Mouse (Mus musculus) cerebellum, postnatal 14 days (tissue): ENCODE data around the gene Tbc1d1.

ENCODE experiments used
- DNase-seq, 2 experiments: peaks; one replicate each; pipeline ENCODE4 v3.0.0; 2021; ENCODE audit warnings: mixed read lengths in 2 of 2

Tbc1d1 gene

DNA sequence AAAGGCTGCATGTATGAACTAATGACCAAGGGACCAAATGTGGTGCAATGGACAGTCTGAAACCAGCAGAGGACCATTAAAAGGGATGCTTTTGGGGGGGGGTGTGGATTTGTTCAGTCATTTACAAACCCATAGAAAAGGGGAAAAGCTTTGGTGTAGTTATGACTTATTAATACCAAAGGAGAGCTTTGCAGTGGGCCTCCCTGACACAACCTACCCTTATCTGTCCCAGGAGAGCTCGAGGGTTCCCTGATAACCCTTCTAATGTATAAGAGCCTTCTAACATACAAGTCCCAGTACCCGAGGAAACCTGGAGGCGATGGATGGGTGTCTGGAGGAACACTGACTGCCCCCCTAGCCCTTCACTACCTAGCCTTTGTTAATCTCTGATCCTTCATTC lies 5.8 kb downstream of the Tbc1d1 start:
- no peak for DNase-seq

DNA sequence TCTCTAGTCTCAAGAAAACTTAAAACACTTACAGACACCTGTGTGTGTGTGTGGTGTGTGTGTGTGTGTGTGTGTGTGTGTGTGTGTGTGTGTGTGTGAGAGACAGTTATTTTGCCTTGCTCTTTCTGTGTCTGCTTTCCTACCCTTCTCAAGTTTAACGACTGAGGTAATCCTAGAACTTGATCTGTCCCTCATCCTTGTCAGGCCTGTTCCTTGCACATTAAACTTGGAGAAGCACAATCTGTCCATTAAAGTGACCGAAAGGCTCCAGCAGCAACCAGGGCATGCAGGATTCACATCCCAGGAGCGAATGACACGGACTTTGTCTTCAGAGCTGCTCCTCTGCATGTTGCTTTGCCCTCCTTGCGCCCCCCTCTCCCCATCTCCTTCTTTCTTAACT lies 6.5 kb downstream of the Tbc1d1 start:
- DNase-seq: no peak

DNA sequence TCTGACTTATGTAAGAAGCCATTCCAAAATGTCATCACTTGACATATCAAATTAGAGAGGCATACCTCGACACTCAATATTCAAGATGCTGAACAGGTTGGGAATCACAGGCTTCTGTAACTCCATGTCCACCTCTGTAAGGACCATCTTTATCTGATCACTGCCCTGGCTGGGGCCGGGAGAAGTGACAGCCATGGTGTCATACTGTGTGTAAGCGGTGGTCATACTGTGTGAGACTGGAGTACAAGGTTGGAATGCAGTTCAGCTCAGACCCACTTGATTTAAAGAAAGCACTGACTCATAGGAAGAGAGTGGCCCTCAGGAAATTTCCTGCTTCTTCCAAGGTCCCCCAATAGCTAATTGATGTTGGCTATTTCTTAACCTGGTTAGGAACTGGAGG lies 8.3 kb downstream of the Tbc1d1 start:
- DNase-seq: no peak

DNA sequence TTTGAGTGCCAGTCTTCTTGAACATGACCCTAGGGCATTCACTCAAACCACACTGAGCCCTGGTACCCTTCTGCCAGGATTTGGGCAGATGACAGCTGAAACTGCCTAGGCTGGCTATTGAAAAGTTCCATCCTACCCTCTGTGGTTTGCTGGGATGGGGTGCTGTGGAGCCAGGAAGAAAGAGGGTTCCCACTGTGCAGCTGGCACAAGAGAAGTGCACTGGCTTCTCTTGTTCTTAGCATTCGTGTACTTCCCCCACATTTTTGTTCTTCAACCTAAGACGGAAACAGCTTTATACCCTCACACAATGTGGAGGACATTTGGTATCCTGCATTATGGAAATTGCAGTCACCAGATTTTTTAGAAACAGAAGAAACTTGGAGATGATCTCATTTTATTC lies 9.7 kb downstream of the Tbc1d1 start:
- no peak for DNase-seq

DNA sequence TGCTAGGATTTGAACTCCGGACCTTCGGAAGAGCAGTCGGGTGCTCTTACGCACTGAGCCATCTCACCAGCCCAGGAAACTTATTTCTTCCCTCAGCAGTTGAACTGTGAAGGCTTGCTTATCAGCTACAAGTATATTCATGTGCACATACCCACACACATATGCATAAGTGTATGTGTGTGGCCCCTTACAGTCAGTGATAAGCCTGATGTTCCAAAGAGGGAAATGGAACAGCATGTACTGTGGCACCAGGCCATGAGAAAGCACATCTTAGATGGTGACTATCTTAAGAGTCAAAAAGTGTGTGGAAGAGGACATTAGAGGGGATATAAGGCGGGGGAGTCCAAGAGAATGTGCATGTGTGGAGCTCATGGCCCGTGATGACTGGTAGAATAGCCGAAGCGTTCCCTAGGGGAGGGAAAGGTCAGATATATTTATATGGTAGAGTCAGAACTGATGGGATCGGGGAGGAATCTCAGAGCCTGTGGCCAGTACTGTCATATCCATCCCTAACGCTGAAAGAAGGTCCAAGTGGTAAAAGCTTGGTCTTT lies 13.0 kb downstream of the Tbc1d1 start:
- no peak for DNase-seq

DNA sequence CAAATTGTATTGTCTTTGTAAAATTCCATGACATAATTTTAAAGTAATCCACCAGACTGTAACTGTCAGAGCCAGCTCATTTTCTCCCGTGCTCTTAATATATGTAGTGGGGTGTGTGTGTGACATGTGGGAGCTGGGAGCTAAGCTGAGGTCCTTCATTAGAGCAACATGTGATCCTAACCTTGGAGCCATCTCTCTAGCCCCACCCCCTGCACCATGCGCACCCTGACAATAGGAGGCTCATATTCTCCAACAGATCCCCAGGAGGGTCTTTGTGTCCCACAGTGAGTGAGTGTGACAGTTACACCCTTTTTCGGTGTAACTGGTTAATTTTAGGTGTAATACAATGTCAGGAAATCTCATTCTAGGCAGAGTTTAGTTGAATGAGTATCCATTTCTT lies 16.8 kb downstream of the Tbc1d1 start:
- DNase-seq: no peak

DNA sequence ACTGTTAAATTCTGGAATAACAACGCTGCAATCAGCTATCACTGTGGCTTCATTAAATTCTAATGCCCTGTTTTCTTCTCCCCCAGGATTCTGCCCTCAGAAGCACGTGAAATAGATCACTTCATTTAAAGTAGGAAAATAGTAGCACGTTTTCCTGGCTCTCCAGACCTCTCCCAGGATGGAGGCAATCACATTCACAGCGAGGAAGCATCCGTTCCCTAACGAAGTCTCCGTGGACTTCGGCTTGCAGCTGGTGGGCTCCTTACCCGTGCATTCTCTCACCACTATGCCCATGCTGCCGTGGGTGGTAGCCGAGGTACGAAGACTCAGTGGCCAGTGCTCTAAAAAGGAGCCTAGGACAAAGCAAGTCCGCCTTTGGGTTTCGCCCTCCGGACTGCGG lies 17.2 kb downstream of the Tbc1d1 start:
- no peak for DNase-seq

DNA sequence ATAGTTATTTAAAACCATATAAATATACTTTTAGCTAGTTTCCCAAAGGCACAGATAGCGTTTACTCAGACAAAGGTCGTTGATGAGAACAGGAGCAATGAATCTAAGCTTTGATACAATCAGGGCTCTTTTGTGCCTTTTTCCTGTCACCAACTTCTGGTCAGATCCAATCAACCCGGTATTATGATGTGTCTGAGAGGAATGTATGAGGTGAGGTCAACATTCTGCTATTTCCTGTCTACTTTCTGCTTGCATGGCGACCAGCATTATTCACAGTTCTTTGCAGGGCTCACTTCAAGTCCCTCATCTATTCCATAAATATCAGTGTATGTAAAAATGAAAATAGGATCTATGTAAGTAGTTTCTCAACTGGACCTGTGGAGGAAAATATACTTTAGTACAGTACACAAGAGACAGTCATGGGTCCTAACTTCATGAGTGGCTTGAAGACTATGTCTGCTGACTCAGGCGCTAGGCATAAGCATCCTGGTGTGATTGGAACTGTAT lies 18.4 kb downstream of the Tbc1d1 start:
- no peak for DNase-seq

DNA sequence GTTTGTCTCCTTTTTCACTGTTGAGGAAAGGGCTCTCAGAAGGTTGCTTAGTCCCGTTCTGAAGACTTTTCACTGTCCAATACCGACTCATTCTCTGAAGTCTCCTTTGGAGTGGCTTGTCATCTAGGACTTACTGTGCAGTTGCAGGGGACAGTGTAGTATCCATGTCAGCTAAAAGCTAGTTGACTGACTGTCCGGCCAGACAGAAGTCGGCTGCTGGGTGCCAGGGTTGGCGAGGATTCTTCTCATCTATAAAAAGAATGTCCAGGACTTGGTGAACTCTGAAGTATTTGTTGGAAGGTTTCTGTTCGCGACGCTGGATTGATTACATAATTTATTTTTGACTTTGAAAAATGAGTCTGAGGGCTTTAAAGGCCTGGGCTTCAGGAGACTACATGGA lies 24.4 kb downstream of the Tbc1d1 start:
- no peak for DNase-seq

DNA sequence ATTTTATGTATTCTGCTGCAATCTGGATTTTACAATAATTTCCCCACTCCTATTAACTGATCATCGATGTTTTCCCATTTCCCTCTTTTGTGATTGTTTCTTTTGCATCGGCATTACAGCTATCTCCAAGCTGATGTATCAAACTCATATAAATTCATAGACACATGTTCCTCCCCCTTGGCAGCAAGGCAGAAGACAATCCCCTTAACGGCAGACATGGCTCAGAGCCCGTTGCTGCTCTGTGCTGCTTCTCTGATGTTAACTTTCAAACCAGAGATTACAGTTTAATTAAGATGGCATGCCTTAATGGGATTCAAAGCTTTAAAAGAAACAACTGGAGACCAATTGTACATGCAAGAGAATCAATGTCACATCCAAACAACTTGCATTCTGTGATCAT lies 27.6 kb downstream of the Tbc1d1 start:
- no peak for DNase-seq

DNA sequence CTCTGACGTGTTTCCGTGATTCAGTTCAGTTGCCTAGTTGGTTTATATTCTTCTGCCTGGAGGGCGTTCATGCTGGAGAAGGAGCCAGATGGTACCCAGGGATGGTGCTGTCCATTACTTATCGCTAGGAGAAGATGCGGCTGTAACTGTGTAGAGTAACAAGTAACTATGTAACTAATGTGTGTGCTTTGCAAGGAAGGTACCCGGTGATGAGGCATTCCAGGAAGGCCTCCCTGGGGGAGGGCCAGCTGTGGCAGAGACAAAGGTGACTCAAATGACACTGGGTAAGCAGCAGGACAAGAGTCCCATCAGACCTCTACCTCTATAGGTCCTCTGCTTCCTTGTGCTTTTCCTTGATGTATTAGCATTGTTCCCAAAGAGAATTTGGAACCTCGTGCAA lies 29.2 kb downstream of the Tbc1d1 start:
- no peak for DNase-seq

DNA sequence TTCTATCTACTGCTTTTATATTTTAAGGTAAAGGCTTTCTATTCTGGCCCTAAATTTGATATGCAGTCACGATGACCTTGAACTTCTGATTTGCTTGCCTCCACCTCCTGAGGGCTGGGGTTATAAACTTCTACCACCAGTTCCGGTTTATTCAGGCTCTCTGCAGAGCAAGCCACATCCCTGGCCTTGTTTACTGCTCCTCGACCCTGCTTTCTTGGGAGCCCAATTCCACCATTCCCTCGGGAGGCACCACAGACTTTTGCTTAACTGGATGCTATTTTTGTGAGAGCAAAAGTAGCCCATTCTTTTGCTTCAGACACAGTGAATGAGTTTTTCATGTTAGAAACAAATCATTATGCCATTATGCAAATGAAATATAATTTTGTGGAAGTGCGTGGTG lies 30.5 kb downstream of the Tbc1d1 start:
- DNase-seq: no peak

DNA sequence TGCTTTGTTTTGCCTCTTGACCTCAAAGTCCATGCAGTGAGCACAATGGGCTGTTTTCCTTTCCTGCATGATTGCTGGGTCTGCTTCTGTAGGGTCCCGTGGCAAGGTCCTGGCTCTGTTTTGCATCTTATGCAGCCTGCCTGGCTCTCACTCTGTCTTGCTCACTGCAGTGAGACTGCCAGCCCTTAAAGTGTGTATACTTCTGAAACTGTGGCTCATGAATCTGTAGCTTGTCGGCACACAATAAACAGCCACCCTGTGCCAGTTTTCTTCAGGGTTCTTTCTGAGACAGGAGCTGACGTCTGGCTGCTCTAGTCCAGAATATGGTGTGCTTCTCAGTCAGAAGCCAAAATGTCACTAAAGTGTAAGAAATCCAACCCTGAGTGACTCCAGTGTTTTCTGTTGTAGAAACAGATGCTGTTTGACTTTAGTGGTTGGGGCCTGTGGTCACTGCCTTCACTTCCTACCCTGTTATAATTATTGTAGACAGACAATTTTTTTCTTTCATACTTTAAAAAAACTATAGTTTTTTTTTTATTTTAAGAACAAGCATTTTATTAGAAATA lies 32.1 kb downstream of the Tbc1d1 start:
- no peak for DNase-seq

DNA sequence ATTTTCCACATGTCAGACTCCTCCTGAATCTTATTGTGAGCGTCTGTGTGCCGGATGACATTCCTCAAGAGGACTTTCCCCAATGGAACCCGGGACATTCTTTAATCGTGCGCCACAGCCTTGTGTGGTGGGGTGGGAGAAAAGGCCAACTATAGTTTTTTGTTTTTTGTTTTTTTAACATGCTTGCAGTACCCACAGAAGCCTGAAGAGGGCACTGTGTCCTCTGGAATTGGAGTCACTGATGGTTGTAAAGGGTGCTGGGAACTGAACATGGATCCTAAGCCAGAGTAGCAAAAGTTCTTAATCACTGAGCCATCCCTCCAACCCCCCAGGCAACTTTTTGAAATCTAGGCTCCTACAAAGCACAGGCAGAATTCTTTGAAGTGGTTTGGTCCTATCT lies 34.8 kb downstream of the Tbc1d1 start:
- DNase-seq: no peak

DNA sequence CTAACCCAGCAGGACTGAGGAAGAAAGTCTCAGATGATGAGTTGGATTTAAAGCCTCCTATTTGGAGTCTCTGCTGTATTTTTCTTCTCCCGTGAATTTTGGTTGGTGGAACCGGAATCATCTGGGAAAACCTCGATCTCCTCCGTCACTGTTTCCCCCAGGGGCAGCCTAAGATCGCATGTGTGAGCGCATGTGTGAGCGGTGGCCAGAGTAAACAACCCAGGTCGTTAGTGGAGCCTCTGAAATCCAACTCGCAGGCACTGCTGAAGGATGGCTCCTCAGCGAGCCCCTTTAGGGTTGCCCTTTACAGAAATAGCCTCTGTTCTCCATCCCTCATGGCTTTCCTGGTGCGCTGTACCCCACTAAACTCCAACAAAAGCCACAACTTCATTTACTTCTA lies 37.2 kb downstream of the Tbc1d1 start:
- DNase-seq: no peak

DNA sequence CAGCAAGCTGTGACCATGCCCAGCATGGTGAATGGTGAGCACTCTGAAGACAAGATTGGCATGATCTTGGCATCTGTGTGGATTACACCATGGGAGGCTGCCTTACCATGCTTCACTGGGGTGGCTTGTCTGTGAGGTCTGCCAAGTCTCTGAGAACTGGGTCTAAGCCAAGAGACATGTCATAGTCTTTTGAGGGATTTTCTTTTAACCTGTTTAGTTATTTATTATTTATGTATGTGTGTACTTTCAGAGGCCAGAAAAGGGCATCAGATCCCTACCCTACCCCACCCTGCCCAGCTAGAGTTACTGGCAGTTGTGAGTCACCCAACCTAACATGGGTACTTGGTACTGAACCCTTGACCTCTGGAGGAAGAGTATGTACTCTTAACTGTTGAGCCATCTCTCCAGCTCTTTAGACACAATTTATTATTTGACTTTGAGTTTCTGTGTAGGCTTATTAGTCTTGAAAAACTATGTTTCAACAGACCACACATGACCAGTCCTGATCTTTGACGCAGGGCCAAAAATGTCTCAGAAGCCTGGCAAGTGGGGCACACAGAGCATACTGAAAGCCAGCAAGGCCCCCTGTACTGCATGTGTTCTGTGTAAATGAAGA lies 40.3 kb downstream of the Tbc1d1 start:
- peak; percentile 78 to 81 for DNase-seq

DNA sequence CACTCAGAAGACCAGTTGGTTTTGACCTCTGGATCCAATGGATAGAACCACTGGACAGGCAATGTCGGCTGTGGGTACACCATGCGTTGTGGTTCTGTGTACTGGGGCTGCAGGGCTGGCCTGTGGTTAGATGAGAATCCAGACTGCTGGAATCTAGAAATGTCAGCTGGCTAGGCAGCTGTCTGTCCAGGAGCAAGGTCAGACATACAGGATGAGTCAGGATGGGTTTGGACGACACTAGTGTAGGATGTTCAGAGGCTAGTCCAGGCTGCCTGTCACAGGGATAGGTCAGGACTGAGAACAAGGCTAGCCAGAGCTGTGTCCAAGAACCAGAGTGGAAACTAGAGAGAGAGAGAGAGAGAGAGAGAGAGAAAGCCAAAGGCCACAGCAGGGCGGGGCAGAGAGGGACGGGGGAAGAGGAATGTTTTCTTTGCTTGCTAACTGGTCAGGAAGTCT lies 40.8 kb downstream of the Tbc1d1 start:
- DNase-seq: no peak

DNA sequence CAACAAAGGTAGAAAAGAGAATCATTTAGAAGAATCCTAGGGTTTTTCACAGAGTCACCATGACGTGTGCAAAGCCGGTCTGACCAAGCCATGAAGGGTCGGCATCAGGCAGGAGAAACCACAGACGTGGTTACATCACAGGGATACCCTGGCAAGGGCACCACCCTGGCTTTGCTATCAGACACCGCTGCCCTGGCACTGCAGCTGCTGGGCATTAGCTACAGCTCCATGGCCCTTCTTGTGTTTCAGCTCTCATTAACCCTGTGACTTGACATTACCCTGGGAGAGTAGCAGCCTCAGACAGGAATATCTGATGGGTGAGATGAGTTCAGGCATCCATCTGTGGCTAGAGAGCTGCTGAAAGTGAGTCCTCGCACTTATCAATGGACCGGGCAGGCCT lies 42.5 kb downstream of the Tbc1d1 start:
- no peak for DNase-seq

DNA sequence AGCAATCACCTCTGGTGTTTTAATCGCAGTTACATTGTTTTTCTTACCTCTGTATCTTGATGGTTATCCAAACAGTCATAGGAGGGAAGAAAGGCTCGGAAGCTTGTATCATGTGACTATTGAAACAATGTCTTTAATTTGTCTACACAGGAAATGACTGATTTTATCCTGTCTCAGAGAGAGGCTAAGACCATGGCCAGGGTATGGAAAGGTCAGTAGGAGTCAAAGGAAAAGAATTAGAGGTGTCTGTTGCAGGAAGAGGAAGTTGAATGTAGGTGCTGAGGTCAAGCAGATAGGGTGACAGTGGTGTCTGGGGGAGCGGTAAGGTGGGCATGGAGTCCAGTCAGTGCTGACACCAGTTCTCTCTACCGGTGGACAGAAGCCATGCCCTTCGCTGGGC lies 45.0 kb downstream of the Tbc1d1 start:
- DNase-seq: no peak

DNA sequence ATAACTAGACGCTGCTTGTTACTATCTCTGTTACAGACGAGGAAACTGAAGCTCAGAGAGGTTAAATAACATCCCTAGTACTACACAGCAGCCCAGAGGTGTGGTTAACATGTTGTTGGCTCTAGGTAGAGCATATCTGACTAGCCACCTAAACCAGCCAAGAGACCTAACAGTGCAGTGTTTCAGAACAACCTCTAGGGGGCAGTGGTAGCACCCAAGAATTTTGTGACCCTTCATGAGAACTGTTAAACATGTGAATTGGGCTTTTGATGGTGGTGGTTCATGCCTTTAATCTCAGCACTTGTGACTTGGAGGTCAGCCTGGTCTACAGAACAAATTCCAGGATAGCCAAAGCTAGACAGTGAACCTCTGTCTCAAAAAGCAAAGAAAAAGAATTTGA lies 46.2 kb downstream of the Tbc1d1 start:
- peak; percentile 36 to 59 for DNase-seq

DNA sequence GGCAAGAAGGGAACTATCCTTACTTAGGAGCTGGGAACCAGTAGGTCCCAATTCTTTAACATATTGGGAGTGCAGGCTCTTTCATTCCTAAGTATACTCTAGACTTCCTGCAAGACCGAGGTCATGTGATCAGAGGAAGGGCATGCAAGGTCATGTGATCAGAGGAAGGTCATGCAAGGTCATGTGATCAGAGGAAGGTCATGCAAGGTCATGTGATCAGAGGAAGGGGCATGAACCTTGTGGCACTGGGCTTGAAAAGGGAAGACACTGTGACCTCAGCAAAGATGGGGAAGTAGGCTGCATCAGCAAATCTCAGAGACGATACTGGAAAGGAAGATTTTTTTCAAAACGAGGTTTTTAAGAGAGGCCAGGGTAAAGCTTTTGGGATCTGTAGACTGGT lies 49.5 kb downstream of the Tbc1d1 start:
- no peak for DNase-seq

DNA sequence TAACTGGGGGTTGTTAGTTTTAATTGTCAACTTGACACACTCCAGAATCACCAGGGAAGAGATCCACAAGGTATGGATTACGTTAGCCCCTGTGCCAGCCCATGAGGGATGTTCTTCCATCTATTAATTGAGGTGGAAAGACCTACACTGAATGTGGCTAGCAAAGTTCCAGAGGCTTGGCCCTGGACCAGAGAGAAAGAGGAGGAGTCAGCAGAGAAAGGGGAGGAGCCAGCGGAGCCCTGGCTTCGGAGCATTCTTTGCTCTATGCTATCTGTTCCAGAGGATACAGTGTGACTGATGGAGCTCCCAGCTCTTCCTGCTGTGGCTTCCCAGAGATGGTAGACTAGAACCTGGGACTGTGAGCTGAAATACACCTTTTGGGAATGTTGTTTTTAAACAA lies 50.3 kb downstream of the Tbc1d1 start:
- DNase-seq: no peak

DNA sequence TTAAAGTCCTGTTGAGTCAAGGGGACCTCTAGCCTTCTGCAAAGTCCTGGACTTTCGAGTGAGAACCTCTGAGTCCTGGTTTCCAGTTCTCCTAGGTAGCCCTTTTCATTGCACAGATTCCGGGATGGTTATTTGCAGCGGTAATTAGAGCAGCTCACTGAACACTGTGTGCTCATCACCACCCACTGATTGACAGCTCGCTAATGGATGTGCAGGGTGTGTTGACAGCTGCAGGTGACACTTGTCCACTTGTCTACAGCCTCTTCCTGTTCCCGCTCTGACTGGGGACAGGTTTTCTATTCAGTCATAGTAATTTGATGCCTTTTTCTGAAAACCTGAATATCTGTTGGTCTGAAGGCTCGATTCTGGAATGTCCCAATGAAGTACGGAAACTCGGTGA lies 50.8 kb downstream of the Tbc1d1 start:
- DNase-seq: no peak

DNA sequence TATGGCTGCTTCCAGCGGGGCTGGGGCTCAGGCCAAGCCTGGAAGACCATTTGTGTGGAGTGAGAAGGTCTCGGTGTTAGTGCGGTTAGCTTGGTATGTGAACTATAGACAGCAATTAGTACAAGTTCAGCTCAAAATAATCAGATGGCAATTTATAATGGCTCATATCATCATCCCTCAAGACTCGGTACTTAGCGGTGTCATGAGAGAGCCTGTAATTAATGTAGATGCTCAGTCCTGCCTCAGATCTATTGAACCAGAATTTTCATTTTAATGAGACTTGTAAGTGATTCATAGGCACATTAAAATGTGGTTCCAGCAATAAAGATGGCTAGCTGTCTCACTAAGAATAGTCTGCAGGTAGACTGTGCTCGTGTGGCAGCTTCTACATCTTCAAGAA lies 51.7 kb downstream of the Tbc1d1 start:
- no peak for DNase-seq

DNA sequence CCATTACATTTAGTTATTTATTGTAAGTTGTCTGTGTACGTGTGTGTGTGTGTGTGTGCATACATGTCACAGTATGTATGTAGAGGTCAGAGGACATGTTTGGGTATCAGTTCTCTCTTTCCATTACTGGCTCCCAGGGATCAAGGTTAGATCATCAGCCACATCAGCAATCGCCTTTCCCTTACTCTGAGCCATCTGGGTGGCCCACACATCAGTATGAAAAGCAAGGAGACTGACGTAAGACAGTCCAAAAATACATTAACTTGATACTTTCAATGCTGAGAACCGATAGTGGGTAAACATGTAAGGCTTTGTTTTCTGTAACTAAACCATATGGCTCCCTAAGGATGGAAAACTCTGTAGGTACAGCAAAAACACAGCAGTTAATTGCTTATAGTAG lies 54.7 kb downstream of the Tbc1d1 start:
- DNase-seq: no peak
